Mouse (Mus musculus) lung, adult 2 months (tissue): ENCODE data around the gene Senp2.

Source experiments
- CTCF ChIP-seq: fragments of 200-500 bp; IDR thresholded peaks from 2 replicates; pipeline ENCODE4 v1.5.1; 2011; ENCODE audit warnings: mild to moderate bottlenecking, low read length, control low read depth; ENCODE audit not compliant: insufficient read depth
- POLR2A ChIP-seq: fragments of 200-500 bp; IDR thresholded peaks from 2 replicates; pipeline ENCODE4 v1.6.1; 2011; ENCODE audit warnings: low read depth, mild to moderate bottlenecking, control low read depth, low read length, borderline replicate concordance; ENCODE audit errors: extremely low read depth

- TF ChIP-seq POLR2A (no peak), CTCF (no peak)
Measured at GRCm38 (mm10) chr16:21991774-21992173, 17.5 kb upstream of the Senp2 start.
